Mouse (Mus musculus): ENCODE data around the gene Ddx11. TPM values are rescaled to one million over a fixed set of nuclear protein-coding genes. Genes with fewer than 3 reads are reported as not detected.
"Not testable (repeated sequence)": the region's sequence is repeated elsewhere in the genome, so short reads cannot be mapped to it uniquely, and the experiment has no call there.

Gene Ddx11
- polyA plus RNA-seq, 1 experiment, result 2.6 TPM

DNA sequence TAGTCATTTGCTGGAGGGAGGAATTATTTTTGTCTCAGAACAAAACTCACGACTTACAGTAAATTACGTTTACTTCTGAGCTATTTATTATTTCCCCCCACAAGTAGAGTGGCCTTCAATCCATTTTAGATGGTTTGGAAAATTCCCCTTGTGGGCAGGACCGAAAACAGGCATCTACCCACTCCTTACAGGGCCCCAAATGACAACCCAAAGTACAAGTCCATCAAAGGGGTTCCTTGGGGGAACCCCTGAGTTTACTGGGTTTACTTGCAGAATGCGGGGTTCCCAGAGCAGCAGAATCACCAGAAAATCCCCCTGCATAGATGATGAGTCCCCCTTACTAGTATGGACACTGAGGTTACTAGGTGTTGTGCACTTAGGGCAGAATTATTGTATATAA is 11.2 kb upstream of the Ddx11 start:
- DNase-seq (ENCODE audit: low read depth), result no peak

DNA sequence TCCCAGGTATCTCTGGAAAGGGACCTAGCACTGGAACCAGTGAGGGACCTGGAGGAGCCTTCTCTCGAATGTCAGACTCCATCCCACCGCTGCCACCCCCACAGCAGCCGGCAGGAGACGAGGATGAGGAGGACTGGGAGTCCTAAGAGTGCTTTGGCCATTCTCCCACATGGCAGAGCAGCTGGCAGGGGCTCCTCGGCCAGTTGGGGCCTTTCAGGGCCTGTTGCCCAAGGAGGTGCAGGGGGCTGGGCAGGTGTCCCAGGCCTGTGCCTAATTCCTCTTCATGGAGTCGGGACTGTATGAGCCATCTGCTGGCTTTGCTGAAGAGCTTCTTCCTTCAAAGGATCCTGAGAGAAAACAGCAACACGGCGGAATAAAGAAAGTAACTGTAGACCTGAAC is 4.3 kb upstream of the Ddx11 start:
- DNase-seq (ENCODE audit: low read depth), result no peak

DNA sequence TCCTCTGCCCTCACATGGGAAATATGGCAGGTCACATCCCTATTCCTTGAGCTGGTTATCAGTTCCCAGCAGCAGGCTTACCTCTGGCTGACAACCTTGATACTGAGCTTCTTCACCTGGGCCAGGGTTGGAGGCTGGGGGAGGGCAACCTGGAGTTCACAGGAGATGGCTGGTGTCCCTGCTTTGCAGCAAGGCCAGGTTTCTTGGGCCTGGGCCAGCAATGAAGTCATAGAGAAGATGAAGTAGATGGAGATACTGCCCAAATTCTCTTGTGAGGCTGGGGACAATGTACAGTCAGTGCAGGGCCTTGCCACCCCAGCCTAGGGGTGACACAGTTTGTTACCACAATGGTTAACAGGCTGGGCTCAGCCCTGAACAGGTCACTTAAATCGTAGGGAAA is 2.6 kb upstream of the Ddx11 start:
- no peak for DNase-seq (ENCODE audit: low read depth)

DNA sequence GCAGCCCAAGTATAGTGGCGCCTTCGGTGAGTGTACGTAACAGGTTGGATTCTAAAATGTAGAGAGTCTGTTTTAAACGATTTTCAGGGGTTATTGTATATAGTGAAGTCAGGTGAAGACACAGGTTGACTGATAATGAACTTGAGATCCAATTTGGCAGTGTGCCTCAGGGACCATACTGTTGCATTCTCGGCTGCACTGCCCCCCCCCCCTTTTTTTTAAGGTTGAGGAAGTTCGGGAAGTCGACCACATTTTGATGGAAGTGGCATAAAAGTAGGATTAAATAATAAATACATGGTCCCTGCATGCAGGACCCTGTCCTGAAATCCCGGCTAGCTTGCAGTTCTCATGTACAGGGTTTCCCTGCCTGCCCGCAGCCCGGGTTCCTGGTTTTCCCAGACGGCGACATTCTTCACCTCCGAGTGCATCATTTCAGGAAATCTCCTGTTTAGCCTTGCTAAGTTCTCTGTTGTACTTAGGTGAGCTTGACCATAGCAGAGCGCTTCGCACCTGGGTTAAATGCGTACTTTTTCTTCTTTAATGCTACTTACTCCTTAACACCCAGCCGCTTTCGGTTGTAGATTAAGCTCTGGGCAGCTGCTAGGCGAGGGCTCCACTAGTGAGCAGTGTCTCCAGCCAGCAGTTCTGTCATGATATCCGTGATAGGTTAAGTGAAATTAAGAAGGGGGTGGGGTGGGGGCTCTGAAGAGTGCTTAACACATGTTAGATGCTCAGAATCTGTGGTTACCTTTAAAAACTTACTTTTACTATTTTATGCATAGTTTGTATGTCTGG is 693 bp downstream of the Ddx11 start:
- no peak for DNase-seq (ENCODE audit: low read depth)

DNA sequence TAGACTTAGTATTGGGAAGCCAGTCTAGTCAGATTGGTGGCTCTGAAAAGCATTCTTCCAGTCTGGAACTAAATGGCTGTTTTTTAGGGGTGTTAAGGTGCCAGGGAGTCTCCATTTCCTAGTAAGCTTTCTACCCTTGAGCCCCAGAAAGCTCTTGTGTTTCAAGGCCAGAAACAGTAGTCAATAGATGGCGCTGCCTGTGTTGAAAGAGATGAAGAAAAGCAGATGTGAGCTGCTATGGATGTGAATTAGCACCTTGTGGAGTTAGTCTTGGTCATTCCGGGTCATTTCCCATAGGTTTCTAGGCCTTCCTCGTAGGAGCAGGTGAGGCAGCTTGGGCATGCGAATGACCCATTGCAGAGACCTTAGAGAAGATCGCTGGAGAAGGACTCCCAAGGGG is 1.9 kb downstream of the Ddx11 start:
- no peak for DNase-seq (ENCODE audit: low read depth)

DNA sequence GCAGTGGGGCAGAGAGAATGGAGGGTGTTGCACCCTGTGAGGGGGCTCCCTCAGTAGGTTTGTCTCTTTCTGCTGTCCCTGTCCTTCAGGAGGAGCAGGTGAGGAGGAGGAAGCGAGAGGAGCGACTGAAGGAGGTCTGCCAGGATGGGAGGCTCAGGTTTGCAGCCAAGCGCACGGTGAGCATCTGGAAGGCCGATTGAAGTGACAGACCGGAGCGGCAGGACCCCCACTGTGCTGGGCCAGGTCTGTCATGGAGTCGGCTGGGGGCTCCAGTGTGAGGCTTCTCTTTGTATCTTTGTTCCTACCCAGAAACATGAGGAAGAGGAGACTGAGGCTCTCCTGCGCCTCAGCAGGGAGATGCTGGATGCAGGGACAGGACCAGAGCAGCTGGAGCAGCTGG is 7.1 kb downstream of the Ddx11 start:
- DNase-seq (ENCODE audit: low read depth), result no peak

DNA sequence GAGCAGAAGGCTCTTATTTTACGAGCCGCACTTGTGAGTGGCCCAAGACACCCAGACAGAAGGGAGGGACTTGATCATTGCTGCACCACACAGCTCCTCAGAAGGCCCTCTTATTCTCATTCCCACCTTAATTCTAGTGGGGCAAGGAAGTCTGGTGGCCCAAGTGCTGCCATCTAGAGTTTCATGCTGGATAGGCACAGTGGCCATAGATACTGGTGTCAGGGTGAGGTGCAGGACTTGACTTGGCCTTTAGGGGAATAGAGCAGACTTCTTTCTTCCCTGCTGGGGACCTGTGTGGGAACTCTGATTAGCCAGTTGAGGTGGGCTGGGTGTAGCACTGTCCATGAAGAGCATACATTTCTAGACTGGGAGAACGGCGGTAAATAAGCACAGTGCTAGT is 7.9 kb downstream of the Ddx11 start:
- DNase-seq (ENCODE audit: low read depth), result no peak

DNA sequence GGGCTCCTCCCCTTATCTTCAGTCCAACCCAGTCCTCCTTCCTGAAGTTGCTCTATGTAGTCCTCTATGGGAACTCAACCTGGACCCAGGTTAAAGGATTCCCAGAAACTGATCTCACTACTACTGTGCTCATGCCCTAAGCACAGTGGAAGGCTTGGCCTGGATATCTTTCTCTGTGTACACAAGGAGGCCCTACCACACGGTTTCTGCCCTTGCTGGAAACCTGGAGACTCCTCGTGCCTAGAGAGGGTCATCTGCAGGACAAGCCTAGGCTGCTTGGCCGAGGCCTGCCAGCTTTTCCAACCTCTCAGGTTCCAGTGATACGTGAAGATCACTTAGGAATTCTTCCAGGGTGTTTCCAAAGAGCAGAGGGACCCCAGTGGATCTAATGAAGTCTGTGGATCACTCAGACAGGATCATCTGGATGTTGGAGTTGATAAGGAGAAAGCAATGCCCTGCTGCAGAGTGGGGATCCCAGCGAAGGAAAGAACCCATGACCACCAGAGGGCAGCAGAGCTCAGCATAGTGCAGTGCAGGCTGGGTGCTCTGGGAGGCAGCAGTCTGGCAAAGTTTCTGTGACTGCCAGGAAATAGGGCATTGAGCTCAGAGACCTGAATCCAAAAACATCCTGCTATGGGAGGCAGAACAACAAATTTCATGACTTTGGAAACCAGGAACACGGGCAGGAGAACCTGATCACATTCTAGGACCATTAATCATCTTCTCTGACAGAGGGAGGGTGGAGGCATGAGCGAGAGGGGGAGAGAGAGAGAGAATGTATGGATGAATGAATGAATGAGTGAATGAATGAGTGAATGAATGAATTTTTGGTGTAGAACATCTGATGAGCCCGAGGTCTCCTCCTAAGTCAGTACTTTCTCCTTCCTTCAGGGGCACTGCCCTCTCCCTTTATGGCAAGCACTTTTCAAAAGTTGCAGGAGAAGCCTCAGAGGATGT is 29.7 kb downstream of the Ddx11 start:
- DNase-seq (ENCODE audit: low read depth), result not testable (repeated sequence)

DNA sequence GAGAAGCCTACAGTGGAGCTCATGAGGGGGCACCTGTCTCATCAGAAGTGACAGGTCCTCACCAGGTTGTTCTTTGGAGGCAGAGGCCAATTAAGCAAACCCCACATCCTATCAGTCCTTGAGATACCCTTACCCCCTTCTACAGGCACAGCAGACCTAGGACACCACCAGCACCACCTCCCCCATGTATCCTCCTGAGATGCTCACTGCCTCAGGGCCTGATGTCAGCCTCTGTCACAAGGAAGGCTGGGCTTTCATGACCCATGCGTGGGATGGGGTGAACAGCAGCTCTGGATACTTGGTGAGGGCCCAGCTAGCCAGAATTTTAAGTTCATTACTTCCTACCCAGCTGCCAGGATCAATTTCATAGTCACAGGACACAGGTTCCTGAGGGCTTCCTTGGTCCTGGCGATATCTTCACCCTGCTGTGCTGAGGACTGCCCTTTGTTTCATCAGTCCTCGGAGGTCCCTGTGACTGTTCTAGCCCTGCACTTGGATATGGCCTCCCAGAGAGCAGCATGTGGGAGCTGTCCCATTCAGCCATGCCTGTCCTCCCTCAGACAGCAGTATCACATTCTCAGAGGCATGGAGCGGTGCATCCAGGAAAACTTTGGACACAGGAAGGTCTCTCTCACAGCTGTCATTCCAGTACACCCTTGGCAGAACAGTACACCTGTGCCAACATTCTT is 30.6 kb downstream of the Ddx11 start:
- DNase-seq (ENCODE audit: low read depth), result not testable (repeated sequence)

DNA sequence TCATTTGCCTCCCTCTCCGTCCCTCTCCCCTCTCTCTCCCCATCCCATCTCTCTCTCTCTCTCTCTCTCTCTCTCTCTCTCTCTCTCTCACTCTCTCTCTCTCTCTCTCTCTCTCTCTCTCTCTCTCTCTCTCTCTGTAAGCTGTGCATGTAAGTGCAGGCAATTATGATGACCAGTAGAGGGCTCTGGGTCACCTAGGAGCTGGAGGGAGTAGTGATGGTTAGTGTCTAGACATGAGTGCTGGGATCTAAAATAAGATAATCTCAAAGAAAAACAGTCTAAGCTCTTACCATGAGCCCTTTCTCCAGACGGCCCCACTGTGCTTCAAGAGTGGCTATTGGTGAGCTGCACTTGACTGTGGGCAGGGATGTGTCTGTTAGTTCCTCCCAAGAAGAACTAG is 31.6 kb downstream of the Ddx11 start:
- no peak for DNase-seq (ENCODE audit: low read depth)

DNA sequence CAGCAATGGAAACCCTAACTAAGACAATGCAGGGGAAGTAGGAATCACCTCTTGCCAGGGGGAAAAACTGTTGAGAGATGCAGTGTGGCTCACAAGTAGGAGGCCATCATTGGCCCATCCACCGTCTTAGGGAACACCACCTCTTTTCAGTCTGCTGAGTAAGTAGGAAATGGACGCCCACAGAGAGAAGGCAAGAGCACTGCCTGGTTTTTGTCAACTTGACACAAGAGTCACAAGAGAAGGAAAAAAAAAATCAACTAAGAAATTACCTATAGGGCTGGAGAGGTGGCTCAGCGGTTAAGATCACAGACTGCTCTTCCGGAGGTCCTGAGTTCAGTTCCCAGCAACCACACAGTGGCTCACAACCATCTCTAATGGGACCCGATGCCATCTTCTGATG is 35.0 kb downstream of the Ddx11 start:
- DNase-seq (ENCODE audit: low read depth), result no peak

DNA sequence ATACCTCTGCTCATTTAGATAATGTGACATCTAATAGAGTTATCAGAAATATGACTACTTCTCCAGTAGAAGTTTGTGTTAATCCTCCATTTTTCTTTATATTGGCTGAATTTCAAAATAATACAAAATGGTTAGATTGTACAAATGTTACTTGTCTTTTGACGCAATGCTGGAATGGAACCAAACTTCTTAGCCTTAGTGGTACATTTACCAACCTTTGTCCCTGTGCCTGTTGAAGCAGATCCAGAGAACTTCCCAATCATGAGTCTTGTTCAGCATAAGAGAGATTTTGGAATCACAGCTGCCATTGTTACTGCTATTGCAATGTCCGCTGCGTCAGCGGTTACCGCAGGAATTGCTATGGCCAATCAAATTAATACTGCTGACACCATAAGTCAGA is 43.8 kb downstream of the Ddx11 start:
- DNase-seq (ENCODE audit: low read depth), result not testable (repeated sequence)

DNA sequence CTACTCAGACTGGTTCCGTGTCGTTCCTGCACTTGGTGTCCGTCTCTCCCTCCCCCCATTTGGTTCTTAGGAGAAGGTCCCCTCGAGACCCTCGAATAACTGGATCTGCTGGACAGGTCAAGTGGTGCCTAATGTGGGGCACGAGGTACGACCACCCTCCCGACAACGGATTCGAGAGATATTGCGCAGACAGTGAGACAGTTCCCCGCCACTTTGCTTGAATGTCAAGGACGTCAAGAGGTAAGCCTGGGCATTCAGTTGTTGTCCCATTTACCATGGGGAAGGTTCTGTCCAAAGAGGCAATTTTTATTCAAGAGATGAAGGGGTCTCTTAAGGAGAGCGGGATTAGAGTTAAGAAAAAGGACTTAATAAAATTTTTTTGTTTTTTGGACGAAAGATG is 47.7 kb downstream of the Ddx11 start:
- not testable (repeated sequence) for DNase-seq (ENCODE audit: low read depth)

DNA sequence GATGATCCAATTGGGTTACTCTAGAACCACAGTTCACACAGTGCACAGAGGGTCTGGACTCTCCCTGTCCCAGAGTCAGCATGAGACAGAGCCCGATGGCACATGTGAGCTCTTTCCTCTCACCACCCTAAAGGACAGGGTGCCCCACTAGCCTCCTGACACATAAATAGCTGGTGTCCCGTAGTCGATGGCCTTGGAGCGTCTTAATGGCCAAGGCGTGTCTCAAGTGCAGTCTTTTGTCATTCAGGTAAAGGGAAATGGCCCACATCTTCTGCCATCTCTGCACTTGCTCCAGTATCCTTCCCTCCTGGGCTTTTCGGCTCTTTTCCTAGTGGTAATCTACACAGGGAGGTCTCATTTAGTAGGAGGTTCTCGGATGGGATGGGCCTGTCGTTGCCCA is 67.3 kb downstream of the Ddx11 start:
- DNase-seq (ENCODE audit: low read depth), result no peak

DNA sequence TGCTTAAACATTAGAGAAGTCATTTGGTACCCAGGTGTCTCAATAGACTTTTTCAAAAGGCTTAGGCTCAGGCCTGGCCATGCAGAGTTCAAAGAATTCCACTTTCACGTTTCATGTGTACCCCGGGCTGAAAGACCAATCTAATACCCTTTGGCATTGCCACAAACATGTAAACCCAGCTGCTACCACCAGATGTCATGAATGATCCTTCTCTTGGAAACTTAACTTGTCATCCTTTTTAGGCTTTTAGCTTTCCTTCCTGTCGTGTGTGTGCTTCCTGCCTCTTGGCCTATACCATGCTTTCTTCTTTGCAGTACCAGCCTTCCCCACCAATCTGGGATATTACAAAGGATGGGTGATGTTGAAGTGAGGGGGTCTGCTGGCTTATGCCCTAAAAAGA is 73.7 kb downstream of the Ddx11 start:
- DNase-seq (ENCODE audit: low read depth), result no peak

Other genes with a start within 250 kb of the Ddx11 start
- gene Ralbp1, start 237.7 kb upstream of the Ddx11 start, polyA plus RNA-seq (2012; rRNA removed), result 38.3 and 41.8 TPM in 2 replicates
- gene Twsg1, start 172.3 kb upstream of the Ddx11 start, polyA plus RNA-seq (2012; rRNA removed), result 47.3 and 48.4 TPM in 2 replicates
- 5.4 and 7.5 TPM in 2 replicates for gene Ankrd12, start 46.4 kb upstream of the Ddx11 start, polyA plus RNA-seq (2012; rRNA removed)
- gene Ndufv2, start 22.0 kb upstream of the Ddx11 start, polyA plus RNA-seq (2012; rRNA removed), result 46.4 and 54.7 TPM in 2 replicates
- gene Washc1, start 12.0 kb upstream of the Ddx11 start, polyA plus RNA-seq (2012; rRNA removed), result 37.1 and 45.8 TPM in 2 replicates

Data from gonadal fat pad, adult 2 months (tissue).